Mouse (Mus musculus) bone marrow macrophage, adult 2 months (primary cell): ENCODE data around the gene Rreb1.

ENCODE experiments used
- CTCF ChIP-seq: IDR thresholded peaks from 2 replicates; pipeline ENCODE4 v1.5.1; 2012; ENCODE audit warnings: low read depth, mild to moderate bottlenecking, low read length, moderate library complexity
- POLR2A ChIP-seq: IDR thresholded peaks from 2 replicates; pipeline ENCODE4 v1.6.1; 2012; ENCODE audit warnings: mild to moderate bottlenecking, low read depth, low read length, borderline replicate concordance

- TF ChIP-seq POLR2A = no peak
- no peak for TF ChIP-seq CTCF
These were observed 47.6 kb downstream of the Rreb1 start for GRCm38 (mm10) chr13:37825646-37826280.
